In the genomic region with DNA sequence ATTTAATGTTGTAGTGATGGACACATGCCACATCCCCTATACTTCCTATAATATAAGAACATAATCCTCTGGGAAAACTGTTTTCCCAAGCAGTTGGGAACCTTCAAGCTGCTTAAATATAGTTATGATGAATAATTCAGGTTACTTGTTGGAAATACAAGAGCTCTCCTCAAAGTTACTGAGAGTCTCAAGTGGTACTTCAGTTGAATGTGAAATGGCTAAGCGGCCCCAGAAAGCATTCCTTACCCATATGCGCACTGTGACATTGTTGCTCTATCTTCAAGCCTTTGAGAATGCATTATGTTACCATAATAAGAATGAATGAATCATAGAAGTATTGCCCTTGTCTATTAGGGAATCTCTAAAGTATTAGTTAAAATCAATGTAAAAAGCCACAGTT, we compare ENCODE assay signal across 22 mouse cellular contexts. TPM values are rescaled to one million over a fixed set of nuclear protein-coding genes. Genes with fewer than 3 reads are reported as not detected.
"Had no signal": no experiment of that assay in that cellular context is flagged by ENCODE, and none has a peak within 500 bp of the region (broad histone marks: within the 10 kb centered on the region; RNA-seq: fewer than 3 reads in every experiment).

No protein-coding gene starts in this region.

- H3K9me3 ChIP-seq: liver, embryonic 12.5 days; lung, embryonic 15.5 days; midbrain, embryonic 10.5 days; midbrain, embryonic 12.5 days; neural tube, embryonic 13.5 days; neural tube, embryonic 15.5 days; stomach, embryonic 15.5 days had no signal

- H3K27me3 ChIP-seq: liver, embryonic 12.5 days; lung, embryonic 15.5 days; midbrain, embryonic 12.5 days; neural tube, embryonic 13.5 days; neural tube, embryonic 15.5 days; stomach, embryonic 15.5 days had no signal

- H3K9ac ChIP-seq: liver, embryonic 12.5 days; liver, embryonic 14.5 days; lung, embryonic 15.5 days; midbrain, embryonic 12.5 days; neural tube, embryonic 13.5 days; neural tube, embryonic 15.5 days; stomach, embryonic 15.5 days had no signal

- H3K27ac ChIP-seq: liver, embryonic 12.5 days; liver, embryonic 14.5 days; lung, embryonic 15.5 days; midbrain, embryonic 10.5 days; midbrain, embryonic 12.5 days; neural tube, embryonic 13.5 days; neural tube, embryonic 15.5 days; stomach, embryonic 15.5 days; stomach, postnatal 0 days had no signal

- H3K36me3 ChIP-seq: liver, embryonic 12.5 days; lung, embryonic 15.5 days; midbrain, embryonic 10.5 days; midbrain, embryonic 12.5 days; neural tube, embryonic 13.5 days; neural tube, embryonic 15.5 days; stomach, embryonic 15.5 days had no signal

- ATAC-seq: liver, embryonic 12.5 days; midbrain, embryonic 16.5 days had no signal

- H3K4me1 ChIP-seq: liver, embryonic 12.5 days; midbrain, embryonic 10.5 days; midbrain, embryonic 12.5 days; stomach, embryonic 15.5 days had no signal

- H3K4me3 ChIP-seq: liver, embryonic 12.5 days; lung, embryonic 15.5 days; midbrain, embryonic 10.5 days; midbrain, embryonic 12.5 days; myocyte; neural tube, embryonic 13.5 days; neural tube, embryonic 15.5 days; stomach, embryonic 15.5 days had no signal

- DNase-seq: midbrain, embryonic 14.5 days; right cerebral cortex, postnatal 14 days; thymus, adult 2 months; thymus, postnatal 25 days; thymus, postnatal 4 days had no signal

- H3K4me2 ChIP-seq: liver, embryonic 12.5 days; lung, embryonic 15.5 days; midbrain, embryonic 12.5 days; neural tube, embryonic 13.5 days; neural tube, embryonic 15.5 days; stomach, embryonic 15.5 days had no signal

RNA-seq across cellular contexts. Expression of a gene that starts 45.1 kb away (rescaled TPM):
- total RNA-seq: liver, adult 2 months; megakaryocyte, adult 5-6 weeks; megakaryocyte-erythroid progenitor cell, adult 5-6 weeks had no signal
- polyA plus RNA-seq: liver, adult 2 months; liver, embryonic 12.5 days; liver, embryonic 14.5 days; liver, embryonic 16.5 days; midbrain, embryonic 10.5 days; myocyte; spleen, adult 2 months; testis, adult 2 months; thymus, adult 2 months had no signal
